Mouse (Mus musculus): ENCODE results near the gene Car10. TPM values are rescaled to one million over a fixed set of nuclear protein-coding genes. Genes with fewer than 3 reads are reported as not detected.
A peak's percentile ranks its signal among the peaks of the same experiment; 100 is the strongest.

Gene Car10
- polyA plus RNA-seq, 2 experiments, result 0.70 TPM

- ATAC-seq (ENCODE audit: low FRiP score, low read depth) (no peak), DNase-seq (ENCODE audit: low spot score) (no peak)
- no peaks in the 10 kb centered on the region for H3K4me1 ChIP-seq (ENCODE audit: control insufficient read depth, insufficient read depth, low read length)
- no peak overlapping the region for H3K4me3 ChIP-seq (replicated peaks; ENCODE audit: low read length)
- TF ChIP-seq POLR2A (IDR thresholded peaks at IDR 0.05; ENCODE audit: borderline replicate concordance, extremely low read depth, insufficient read depth, insufficient read length), result no peak
- no peaks in the 10 kb centered on the region for H3K27me3 ChIP-seq (ENCODE audit: control insufficient read depth, insufficient read depth, low read length)
- WGBS, result 76% methylated on average over 2 of the region's 2 CpGs
- H3K4me2 ChIP-seq (replicated peaks; ENCODE audit: low read depth, low read length, severe bottlenecking), result no peak overlapping the region
- H3K36me3 ChIP-seq (ENCODE audit: control insufficient read depth, insufficient read depth, low read length), result no peaks in the 10 kb centered on the region
- H3K9me3 ChIP-seq (ENCODE audit: control insufficient read depth, low read length), result no peaks in the 10 kb centered on the region
- no peak overlapping the region for H3K27ac ChIP-seq (replicated peaks; ENCODE audit: low read depth, low read length)
- H3K9ac ChIP-seq (ENCODE audit: low read depth, low read length, severe bottlenecking), result no peak overlapping the region
Measured at GRCm38 (mm10) chr11:93516946-93517345, 419.1 kb downstream of the Car10 start.

GRCm38 (mm10) chr11:93522501-93522900, 424.7 kb downstream of the Car10 start:
- no peak for ATAC-seq (ENCODE audit: low FRiP score, low read depth)
- no peak overlapping the region for H3K27ac ChIP-seq (replicated peaks; ENCODE audit: low read depth, low read length)
- H3K4me2 ChIP-seq (replicated peaks; ENCODE audit: low read depth, low read length, severe bottlenecking), result no peak overlapping the region
- no peak overlapping the region for H3K4me3 ChIP-seq (replicated peaks; ENCODE audit: low read length)
- WGBS, result 83% methylated on average over 3 of the region's 3 CpGs
- H3K9ac ChIP-seq (ENCODE audit: low read depth, low read length, severe bottlenecking), result no peak overlapping the region
- H3K27me3 ChIP-seq (ENCODE audit: control insufficient read depth, insufficient read depth, low read length), result no peaks in the 10 kb centered on the region
- no peaks in the 10 kb centered on the region for H3K36me3 ChIP-seq (ENCODE audit: control insufficient read depth, insufficient read depth, low read length)
- no peak for TF ChIP-seq POLR2A (IDR thresholded peaks at IDR 0.05; ENCODE audit: borderline replicate concordance, extremely low read depth, insufficient read depth, insufficient read length)
- no peak for DNase-seq (ENCODE audit: low spot score)
- H3K4me1 ChIP-seq (ENCODE audit: control insufficient read depth, insufficient read depth, low read length), result no peaks in the 10 kb centered on the region
- no peaks in the 10 kb centered on the region for H3K9me3 ChIP-seq (ENCODE audit: control insufficient read depth, low read length)

GRCm38 (mm10) chr11:93525921-93526320, 428.1 kb downstream of the Car10 start:
- no peak for TF ChIP-seq POLR2A (IDR thresholded peaks at IDR 0.05; ENCODE audit: borderline replicate concordance, extremely low read depth, insufficient read depth, insufficient read length)
- Histone ChIP-seq H3K27ac (replicated peaks; ENCODE audit: low read depth, low read length) (no peak overlapping the region), H3K36me3 (ENCODE audit: control insufficient read depth, insufficient read depth, low read length) (no peaks in the 10 kb centered on the region), H3K4me2 (replicated peaks; ENCODE audit: low read depth, low read length, severe bottlenecking) (no peak overlapping the region), H3K9ac (ENCODE audit: low read depth, low read length, severe bottlenecking) (no peak overlapping the region), H3K4me3 (replicated peaks; ENCODE audit: low read length) (no peak overlapping the region), H3K27me3 (ENCODE audit: control insufficient read depth, insufficient read depth, low read length) (no peaks in the 10 kb centered on the region), H3K9me3 (ENCODE audit: control insufficient read depth, low read length) (no peaks in the 10 kb centered on the region), H3K4me1 (ENCODE audit: control insufficient read depth, insufficient read depth, low read length) (no peaks in the 10 kb centered on the region)
- ATAC-seq (ENCODE audit: low FRiP score, low read depth) (no peak), DNase-seq (ENCODE audit: low spot score) (no peak)
- 35% methylated on average over 3 of the region's 3 CpGs for WGBS

GRCm38 (mm10) chr11:93531029-93531680, 433.3 kb downstream of the Car10 start:
- 60% methylated on average over 7 of the region's 7 CpGs for WGBS
- H3K9ac ChIP-seq (ENCODE audit: low read depth, low read length, severe bottlenecking), result no peak overlapping the region
- H3K36me3 ChIP-seq (ENCODE audit: control insufficient read depth, insufficient read depth, low read length), result no peaks in the 10 kb centered on the region
- H3K27ac ChIP-seq (replicated peaks; ENCODE audit: low read depth, low read length), result no peak overlapping the region
- H3K4me3 ChIP-seq (replicated peaks; ENCODE audit: low read length), result no peak overlapping the region
- no peaks in the 10 kb centered on the region for H3K4me1 ChIP-seq (ENCODE audit: control insufficient read depth, insufficient read depth, low read length)
- H3K27me3 ChIP-seq (ENCODE audit: control insufficient read depth, insufficient read depth, low read length), result no peaks in the 10 kb centered on the region
- ATAC-seq (ENCODE audit: low FRiP score, low read depth) (no peak), DNase-seq (ENCODE audit: low spot score) (peak; percentile 65)
- TF ChIP-seq POLR2A (IDR thresholded peaks at IDR 0.05; ENCODE audit: borderline replicate concordance, extremely low read depth, insufficient read depth, insufficient read length), result no peak
- H3K4me2 ChIP-seq (replicated peaks; ENCODE audit: low read depth, low read length, severe bottlenecking), result no peak overlapping the region
- no peaks in the 10 kb centered on the region for H3K9me3 ChIP-seq (ENCODE audit: control insufficient read depth, low read length)

- WGBS, result 85% methylated on average over 6 of the region's 6 CpGs
- DNase-seq (ENCODE audit: low spot score) (no peak), ATAC-seq (ENCODE audit: low FRiP score, low read depth) (no peak)
- Histone ChIP-seq H3K9ac (ENCODE audit: low read depth, low read length, severe bottlenecking) (no peak overlapping the region), H3K36me3 (ENCODE audit: control insufficient read depth, insufficient read depth, low read length) (no peaks in the 10 kb centered on the region), H3K9me3 (ENCODE audit: control insufficient read depth, low read length) (no peaks in the 10 kb centered on the region), H3K27me3 (ENCODE audit: control insufficient read depth, insufficient read depth, low read length) (no peaks in the 10 kb centered on the region), H3K4me2 (replicated peaks; ENCODE audit: low read depth, low read length, severe bottlenecking) (no peak overlapping the region), H3K4me1 (ENCODE audit: control insufficient read depth, insufficient read depth, low read length) (no peaks in the 10 kb centered on the region), H3K27ac (replicated peaks; ENCODE audit: low read depth, low read length) (no peak overlapping the region), H3K4me3 (replicated peaks; ENCODE audit: low read length) (no peak overlapping the region)
- no peak for TF ChIP-seq POLR2A (IDR thresholded peaks at IDR 0.05; ENCODE audit: borderline replicate concordance, extremely low read depth, insufficient read depth, insufficient read length)
Measured at GRCm38 (mm10) chr11:93536244-93536643, 438.4 kb downstream of the Car10 start.
